Mouse (Mus musculus) gastrocnemius, adult 2 months (tissue): ENCODE results near the gene Hopx. TPM values are rescaled to one million over a fixed set of nuclear protein-coding genes. Genes with fewer than 3 reads are reported as not detected.
A peak's percentile ranks its signal among the peaks of the same experiment; 100 is the strongest.

Experiments
- DNase-seq: peaks from one replicate; pipeline ENCODE4 v3.0.0; 2022
- H3K27ac ChIP-seq: fragments of 200-600 bp; 2 replicates; pipeline ENCODE4 v1.8.1; 2022; ENCODE audit warnings: mild to moderate bottlenecking
- H3K4me3 ChIP-seq: fragments of 200-600 bp; 2 replicates; pipeline ENCODE4 v1.8.1; 2022; ENCODE audit warnings: mild to moderate bottlenecking, moderate library complexity
- CTCF ChIP-seq: fragments of 200-600 bp; IDR thresholded peaks from 2 replicates; pipeline ENCODE4 v1.8.1; 2022; ENCODE audit warnings: antibody characterized with exemption, mild to moderate bottlenecking, moderate library complexity
- intact Hi-C: fragments of 180-260 bp; cut with DNase I; formaldehyde crosslinking; loops from one replicate; pipeline ENCODE4 v1.15.1; 2025
- total RNA-seq, 2 experiments: library from RNA; stranded (reverse); gene quantifications; 2 replicates each; pipeline ENCODE4 v1.2.3; 2021

Gene Hopx
- total RNA-seq, 2 experiments from 2014 or later: 2.2 to 5.4 TPM

DNA sequence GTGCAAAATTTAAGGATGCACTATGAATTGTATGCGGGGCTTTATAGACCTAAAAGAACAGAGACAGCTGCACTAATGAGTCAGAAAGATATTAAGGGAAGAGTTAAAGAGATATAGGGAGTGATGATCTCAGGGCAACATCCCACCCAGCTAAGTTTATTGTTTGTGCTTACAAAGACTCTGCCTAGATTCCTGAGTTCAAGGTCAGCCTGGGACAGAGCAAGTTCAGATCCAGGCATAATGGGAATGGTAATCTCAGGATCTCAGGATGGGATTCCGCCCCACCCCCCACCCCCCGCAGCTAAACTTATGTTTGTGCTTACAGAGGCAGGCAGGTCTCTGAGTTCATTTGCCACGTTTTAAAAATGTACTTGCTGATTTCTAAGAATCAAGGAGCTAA, 13.9 kb upstream of the Hopx start:
- intact Hi-C loops: no loop called here
- no peak overlapping the region for H3K27ac ChIP-seq
- no peak for DNase-seq
- H3K4me3 ChIP-seq: no peak overlapping the region
- no peak for TF ChIP-seq CTCF

- no peak overlapping the region for H3K4me3 ChIP-seq
- intact Hi-C loops: no loop called here
- no peak for TF ChIP-seq CTCF
- H3K27ac ChIP-seq: no peak overlapping the region
- no peak for DNase-seq
Measured at GRCm38 (mm10) chr5:77126415-77126968, 11.6 kb upstream of the Hopx start.

GRCm38 (mm10) chr5:77124817-77125283, 9.9 kb upstream of the Hopx start:
- Histone ChIP-seq H3K27ac (no peak overlapping the region), H3K4me3 (no peak overlapping the region)
- DNase-seq: no peak
- intact Hi-C loops: no loop called here
- TF ChIP-seq CTCF: no peak

- Histone ChIP-seq H3K27ac (no peak overlapping the region), H3K4me3 (no peak overlapping the region)
- DNase-seq: no peak
- no peak for TF ChIP-seq CTCF
- intact Hi-C loops: no loop called here
Measured at GRCm38 (mm10) chr5:77124165-77124564, 9.2 kb upstream of the Hopx start.

GRCm38 (mm10) chr5:77123597-77123996, 8.7 kb upstream of the Hopx start:
- Histone ChIP-seq H3K4me3 (no peak overlapping the region), H3K27ac (no peak overlapping the region)
- intact Hi-C loops: no loop called here
- DNase-seq: no peak
- no peak for TF ChIP-seq CTCF

DNA sequence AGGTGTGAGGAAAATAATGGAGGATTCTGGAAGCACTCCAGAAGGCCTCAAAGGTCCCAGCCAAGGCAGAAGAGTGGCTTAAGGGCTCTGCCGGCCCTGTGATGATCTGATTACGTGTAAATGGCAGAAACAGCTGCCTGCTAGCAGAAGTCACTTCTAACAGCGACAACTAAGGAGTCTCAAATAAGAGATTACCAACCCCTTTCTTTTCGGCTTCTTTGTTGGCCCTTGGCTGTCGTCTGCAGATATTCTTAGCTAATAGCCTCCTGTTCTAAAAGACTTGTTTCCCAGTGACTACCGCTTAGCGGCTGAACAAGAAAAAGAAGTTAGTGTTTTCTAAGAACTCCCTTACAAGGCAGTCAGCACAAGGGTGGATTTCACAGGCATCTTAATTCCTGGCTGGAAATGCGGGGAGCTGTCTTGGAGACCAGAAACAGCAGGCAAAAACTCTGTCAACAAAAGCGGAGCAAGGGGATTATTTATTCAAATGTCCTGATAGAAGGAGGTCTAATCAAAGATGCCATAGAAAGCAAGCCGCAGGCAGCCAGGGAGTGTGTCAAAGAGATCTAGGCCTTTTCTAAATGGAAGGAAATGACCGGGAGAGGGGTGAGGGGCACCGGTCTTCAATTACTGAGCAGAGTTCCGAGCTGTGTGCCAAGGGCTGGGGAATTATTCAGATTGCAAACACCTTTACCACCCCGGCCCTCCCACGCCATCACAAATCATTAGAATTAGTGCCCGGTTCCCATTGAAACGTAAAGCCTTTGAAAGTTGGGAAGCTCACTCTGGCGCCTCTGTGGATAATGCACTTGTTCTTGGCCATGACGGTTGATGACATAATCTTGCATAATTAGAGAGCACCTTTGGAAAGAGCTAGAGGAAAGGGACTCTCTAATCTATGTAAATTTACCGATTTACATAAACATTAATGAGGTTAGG, 7.6 kb upstream of the Hopx start:
- intact Hi-C loops: no loop called here
- TF ChIP-seq CTCF: no peak
- peak overlapping the region; percentile 64 for H3K27ac ChIP-seq

DNA sequence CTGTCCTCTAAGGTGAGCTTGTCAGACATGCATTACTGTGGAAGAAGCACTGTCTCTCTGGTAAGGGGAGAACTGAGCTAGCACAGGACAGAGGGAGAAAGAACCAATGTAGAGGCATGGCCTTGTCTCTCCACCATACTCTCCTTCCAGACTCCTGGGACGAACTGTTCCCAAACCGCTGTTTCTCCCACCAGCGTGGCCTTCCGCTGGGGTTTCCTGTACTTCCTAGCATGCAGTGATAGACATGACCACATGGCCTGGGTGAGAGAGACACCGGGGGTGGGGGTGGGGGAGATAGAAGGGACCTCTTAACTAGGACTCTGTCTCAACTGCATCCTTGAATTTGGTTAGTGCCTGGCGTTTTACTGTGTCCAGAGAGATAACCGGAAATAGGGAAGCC, 5.8 kb upstream of the Hopx start:
- TF ChIP-seq CTCF: no peak
- H3K27ac ChIP-seq: no peak overlapping the region
- H3K4me3 ChIP-seq: no peak overlapping the region
- no peak for DNase-seq
- intact Hi-C loops: no loop called here

More for the DNA sequence above, 7.6 kb upstream of the Hopx start:
- peak overlapping the region; percentile 21; the same call in 1 of the 2 replicates for H3K4me3 ChIP-seq
- no peak for DNase-seq

GRCm38 (mm10) chr5:77119475-77120422, 4.8 kb upstream of the Hopx start:
- H3K27ac ChIP-seq: no peak overlapping the region
- intact Hi-C loops: no loop called here
- no peak for DNase-seq
- no peak for TF ChIP-seq CTCF
- no peak overlapping the region for H3K4me3 ChIP-seq

GRCm38 (mm10) chr5:77115732-77116131, 811 bp upstream of the Hopx start:
- Histone ChIP-seq H3K27ac (peak overlapping the region; percentile 43; the same call in 1 of the 2 replicates), H3K4me3 (no peak overlapping the region)
- intact Hi-C loops: loop anchor here (2.0 kb wide), 1 partner anchor 21 kb away; no protein-coding TSS in a partner anchor
- peak; percentile 51 for DNase-seq
- no peak for TF ChIP-seq CTCF

DNA sequence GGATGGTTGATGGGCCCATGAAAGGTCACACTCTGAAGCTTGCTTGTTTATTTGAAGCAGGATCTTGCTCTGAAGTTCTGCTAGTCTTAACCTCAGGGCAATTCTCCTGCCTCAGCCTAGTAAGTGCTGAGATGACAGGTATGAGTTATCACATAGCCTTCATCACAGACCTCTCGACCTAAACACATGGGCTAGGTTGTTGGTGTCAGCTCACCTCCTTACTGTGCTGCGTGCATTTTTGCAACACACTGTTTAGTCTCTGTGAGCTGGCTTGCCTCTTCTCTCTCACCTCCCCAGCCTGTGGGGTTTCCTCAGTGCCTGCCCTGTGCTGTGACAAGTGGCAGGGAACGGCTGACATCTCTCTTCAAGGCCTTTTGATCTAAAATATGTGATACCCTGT, 1.1 kb downstream of the Hopx start:
- no peak overlapping the region for H3K27ac ChIP-seq
- no peak overlapping the region for H3K4me3 ChIP-seq
- no peak for DNase-seq
- intact Hi-C loops: loop anchor here (2.0 kb wide), 1 partner anchor 19 kb away; no protein-coding TSS in a partner anchor
- no peak for TF ChIP-seq CTCF

DNA sequence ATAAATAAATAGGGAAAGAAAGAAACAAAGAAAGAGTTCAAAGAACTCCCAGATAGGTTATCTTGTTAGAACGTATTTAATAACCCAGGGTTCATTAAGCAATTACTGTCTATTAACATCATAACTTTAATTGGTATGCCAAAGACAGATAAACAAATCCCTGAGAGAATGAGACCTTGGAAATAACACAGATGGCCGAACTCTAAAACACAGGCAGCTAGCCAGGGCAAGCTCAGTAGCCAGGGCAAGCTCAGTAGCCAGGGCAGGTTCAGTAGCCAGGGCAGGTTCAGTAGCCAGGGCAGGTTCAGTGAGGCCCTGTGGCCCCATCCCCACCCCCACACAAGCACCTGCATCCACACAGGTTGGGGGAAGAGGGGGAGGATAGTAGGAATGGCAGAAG, 2.9 kb downstream of the Hopx start:
- Histone ChIP-seq H3K4me3 (no peak overlapping the region), H3K27ac (no peak overlapping the region)
- no peak for DNase-seq
- no peak for TF ChIP-seq CTCF
- intact Hi-C loops: no loop called here

GRCm38 (mm10) chr5:77109814-77110213, 5.1 kb downstream of the Hopx start:
- intact Hi-C loops: no loop called here
- no peak for DNase-seq
- Histone ChIP-seq H3K27ac (no peak overlapping the region), H3K4me3 (no peak overlapping the region)
- no peak for TF ChIP-seq CTCF
